Mouse (Mus musculus) CD8-positive naive resting alpha-beta T cell, adult 2 months (primary cell): ENCODE results near the gene Vmn2r45.
"Not testable (repeated sequence)": the region's sequence is repeated elsewhere in the genome, so short reads cannot be mapped to it uniquely, and the experiment has no call there.

Experiments used
- DNase-seq, 2 experiments: peaks; one replicate each; pipeline ENCODE4 v3.0.0; 2022; ENCODE audit warnings: low read depth in 2 of 2, low spot score in 2 of 2

Gene Vmn2r45

GRCm38 (mm10) chr7:8488975-8489374, at the start of gene Vmn2r45:
Gene Vmn2r45 (minus strand): TSS chr7:8489075.
- not testable (repeated sequence) for DNase-seq
